Mouse (Mus musculus): ENCODE data around the gene Aplnr.

DNA sequence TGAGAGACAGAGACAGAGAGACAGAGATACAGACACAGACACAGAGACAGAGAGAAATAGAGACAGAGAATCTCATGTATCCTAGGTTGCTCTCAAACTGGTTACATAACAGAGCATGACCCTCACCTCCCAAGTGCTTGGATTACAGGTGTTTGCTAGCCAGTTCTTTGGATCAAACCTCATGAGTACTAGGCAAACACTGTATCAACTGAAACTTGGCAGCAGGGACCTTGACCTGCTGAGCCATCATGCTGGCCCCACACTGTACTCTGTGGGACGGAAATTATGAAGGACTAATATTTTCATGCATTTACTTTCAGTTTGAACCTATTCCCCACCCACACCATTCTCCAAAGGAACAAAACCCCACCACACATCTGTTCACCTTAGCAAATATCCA, 42.6 kb upstream of the Aplnr start:
- no peak for TF ChIP-seq GATA1 (IDR thresholded peaks at IDR 0.05; ENCODE audit: low read length)
- TF ChIP-seq TAL1 (IDR thresholded peaks at IDR 0.05; ENCODE audit: low read length), result no peak

All from erythroblast, embryonic 14.5 days (primary cell).